Mouse (Mus musculus) G1E (cell line): ENCODE measurements around the gene Hunk.

Experiments used
- CTCF ChIP-seq: IDR thresholded peaks from 2 replicates; pipeline ENCODE4 v1.5.1; 2012; ENCODE audit warnings: low read depth, low read length, inconsistent platforms, mixed read lengths
- GATA1 ChIP-seq: IDR thresholded peaks from 2 replicates; pipeline ENCODE4 v1.6.1; 2012; ENCODE audit warnings: borderline replicate concordance, low read length, inconsistent platforms, mixed read lengths
- TAL1 ChIP-seq: conservative IDR thresholded peaks from 2 replicates; pipeline ENCODE4 v1.6.1; 2012; ENCODE audit warnings: low read depth, low read length, inconsistent platforms, mixed read lengths

GRCm38 (mm10) chr16:90423898-90424297, 38.1 kb downstream of the Hunk start:
- TF ChIP-seq GATA1 (no peak), CTCF (no peak), TAL1 (no peak)
